Mouse (Mus musculus) megakaryocyte progenitor cell, adult 5-6 weeks (primary cell): ENCODE measurements at regions not wholly inside any gene's neighbourhood (a gene's known extent, or its start where the extent isn't known, plus 50 kb on each side); places are given as distances from the start of the nearest gene placed in this dataset.
A peak's percentile ranks its signal among the peaks of the same experiment; 100 is the strongest.

ENCODE experiments used
- ATAC-seq: replicated peaks from 2 replicates; pipeline ENCODE4 v1.8.0; 2016; ENCODE audit warnings: mild to moderate bottlenecking, moderate TSS enrichment, inconsistent platforms; ENCODE audit not compliant: poor library complexity

DNA sequence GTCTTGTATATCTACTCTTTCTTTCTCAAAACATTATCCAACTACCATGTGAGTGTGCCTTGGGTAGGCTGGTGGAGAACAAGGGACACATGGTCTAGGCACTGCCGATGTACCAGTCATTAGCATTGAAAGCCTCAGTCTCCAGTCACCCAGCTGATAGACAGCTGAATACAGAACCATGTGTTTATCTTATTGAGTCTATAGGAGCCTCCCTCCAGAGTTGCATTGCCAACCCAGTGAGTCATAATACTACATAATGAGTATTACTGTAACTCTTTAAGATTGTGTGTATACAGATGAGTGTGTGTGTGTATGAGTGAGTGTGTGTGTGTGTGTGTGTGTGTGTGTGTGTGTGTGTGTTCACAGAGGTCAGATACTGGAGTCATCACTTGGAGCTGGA lies 110.9 kb upstream of the Ralgapa2 start:
- peak; percentile 45; the same call in 1 of the 2 replicates for ATAC-seq

DNA sequence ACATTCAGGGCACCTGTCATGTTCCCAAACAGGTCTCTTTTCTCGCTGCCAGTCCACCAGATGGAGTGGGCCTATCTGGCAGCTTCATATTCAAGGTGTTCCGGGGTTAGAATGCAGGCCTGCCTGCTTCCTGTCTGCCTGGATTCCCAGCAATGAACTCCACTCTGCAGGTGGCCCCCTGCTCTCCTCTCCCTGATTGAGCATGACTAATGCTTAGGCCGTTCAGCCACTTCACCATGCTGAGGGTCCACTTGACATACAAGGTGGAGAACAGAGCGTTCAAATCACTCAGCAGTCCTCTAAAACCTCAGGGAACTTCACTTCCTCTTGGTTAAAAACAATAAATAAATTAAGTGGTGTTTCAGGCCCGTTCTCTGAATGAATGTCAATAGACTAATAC lies 112.1 kb upstream of the Ralgapa2 start:
- no peak for ATAC-seq

DNA sequence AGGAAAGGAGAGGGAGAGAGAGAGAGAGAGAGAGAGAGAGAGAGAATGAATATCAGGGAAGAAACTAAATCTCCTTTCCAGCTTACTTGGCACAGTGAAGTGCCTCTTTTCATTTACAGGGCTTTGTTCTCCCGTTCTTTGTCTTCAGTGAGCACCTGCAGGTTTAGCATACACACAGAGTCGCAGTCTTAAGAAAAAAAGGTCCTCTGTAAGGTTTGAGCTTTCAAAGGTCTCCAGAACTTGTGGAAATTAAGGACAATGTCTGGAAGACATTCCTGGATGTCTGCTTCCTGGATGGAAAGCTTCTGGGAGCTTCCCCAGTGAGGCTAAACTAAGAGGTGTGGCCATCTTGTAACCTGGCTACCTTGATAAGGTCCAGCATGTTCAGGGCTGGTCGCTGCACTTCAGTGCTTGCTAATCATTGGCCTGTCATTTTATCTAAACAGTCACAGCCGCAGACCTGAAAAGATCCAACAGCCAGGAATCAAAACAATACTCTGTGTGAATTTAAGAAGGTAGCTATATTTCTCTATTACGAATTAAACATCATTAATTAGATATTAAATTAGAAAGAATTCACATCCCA lies 113.1 kb upstream of the Ralgapa2 start:
- 0 out of 2 replicates have a peak, but pooled peaks have one; percentile 24 for ATAC-seq

DNA sequence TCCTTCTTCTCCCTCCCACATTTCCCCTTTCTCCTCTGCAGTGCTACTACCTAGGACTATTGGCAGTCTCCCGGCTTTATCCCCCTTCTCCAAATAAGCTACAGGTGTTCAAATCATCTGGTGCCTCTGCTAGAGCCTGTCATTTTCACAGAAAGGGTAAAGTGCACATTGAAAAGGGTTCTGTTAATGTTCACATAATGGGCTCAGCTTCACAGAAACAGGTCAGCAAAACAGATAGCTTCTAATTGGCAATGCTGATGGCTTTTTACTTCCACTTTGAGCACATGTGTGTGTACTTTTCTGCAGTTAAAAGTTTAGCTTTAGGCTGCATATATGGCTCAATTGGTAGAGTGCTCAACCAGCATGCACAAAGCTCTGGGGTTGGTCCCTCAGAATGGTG lies 114.4 kb upstream of the Ralgapa2 start:
- no peak for ATAC-seq

DNA sequence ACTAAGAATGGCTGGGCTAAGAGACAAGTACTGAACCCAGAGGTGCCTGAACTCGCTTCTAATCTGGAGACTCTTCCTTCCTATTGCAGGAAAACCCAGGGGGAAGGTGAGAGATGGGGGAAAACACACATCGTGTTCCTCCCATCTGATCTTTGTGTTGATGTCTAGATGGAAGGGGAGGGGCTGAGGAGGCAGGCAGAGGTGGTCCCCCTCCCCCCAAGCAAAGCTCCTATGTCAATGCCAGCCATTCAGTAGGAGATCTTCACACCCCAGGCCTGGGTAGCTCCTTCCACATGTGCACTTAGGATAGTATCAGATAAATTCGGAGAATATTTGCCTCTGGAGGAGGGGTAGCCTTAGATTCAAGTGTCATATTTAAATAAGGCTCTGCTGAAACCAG lies 118.0 kb upstream of the Ralgapa2 start:
- no peak for ATAC-seq

DNA sequence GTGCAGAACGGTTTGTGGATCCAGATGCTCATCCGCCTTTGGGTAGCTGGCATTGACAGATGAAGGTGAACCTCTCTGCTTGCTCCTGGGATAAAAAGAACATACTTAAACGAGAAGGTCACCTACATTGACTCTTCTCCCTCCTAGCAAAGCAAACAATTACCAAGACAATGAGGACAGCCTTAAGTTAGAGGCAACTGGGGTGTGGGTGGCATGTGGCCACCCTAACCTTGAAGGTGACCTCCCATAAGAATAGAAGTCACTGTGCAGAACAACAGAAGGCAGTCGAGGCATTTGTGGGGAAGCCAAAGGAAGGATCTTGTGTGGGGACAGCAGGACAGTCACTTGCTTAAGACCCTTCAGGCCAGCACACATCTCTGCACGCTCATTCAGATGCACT lies 119.0 kb upstream of the Ralgapa2 start:
- ATAC-seq, result no peak

DNA sequence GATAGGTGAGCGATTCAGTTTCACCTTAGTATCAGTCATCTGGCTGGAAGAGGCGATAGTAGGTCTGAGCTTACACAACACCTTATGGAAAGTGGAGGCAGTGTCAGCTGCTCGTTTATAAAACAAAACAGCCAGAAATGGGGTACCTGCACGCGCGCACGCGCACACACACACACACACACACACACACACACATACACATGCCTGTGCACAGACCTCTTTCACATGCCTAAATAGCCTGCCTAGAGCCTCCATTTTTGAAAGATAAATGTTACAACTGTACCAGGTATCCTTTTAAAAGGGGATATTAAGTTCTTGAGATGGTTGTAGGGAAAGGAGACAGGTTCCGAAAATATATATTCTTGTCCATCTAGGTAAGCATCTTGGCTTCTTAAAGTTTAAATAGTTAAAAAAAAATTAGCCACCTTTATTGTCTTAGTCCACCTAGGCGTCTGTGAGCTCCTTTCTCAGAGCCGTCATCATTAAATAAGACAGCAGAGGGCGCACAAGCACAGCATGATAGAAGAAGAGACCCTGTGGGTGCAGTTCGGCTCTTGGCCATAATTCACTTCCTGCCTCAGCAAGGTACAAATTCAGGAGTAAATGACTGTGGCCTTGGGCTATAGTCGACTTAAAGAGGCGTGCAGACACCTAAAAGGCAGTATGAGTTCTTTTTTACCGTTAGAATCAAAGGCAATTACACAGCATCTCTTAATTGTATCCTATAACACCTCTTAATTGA lies 121.4 kb upstream of the Ralgapa2 start:
- ATAC-seq, result peak; percentile 99

DNA sequence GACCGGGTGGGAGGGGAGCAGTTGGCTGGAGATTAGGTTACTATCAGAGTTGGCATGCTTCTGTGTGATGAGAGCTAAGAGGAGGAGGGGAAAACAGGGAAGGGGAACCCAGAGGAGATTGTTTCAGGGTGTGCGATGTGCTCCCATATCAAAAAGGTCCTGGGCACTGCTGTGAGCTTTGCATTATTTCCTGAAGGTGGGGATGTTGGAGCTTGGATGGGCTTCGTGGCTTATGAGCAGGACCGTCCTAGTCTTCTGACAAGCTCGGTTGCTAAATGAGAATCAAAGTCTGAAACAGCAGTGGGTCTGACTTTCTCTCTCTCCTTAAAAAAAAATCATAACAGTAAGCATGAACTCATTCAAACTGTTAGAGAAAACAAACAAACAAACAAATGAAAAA lies 125.4 kb upstream of the Ralgapa2 start:
- no peak for ATAC-seq

DNA sequence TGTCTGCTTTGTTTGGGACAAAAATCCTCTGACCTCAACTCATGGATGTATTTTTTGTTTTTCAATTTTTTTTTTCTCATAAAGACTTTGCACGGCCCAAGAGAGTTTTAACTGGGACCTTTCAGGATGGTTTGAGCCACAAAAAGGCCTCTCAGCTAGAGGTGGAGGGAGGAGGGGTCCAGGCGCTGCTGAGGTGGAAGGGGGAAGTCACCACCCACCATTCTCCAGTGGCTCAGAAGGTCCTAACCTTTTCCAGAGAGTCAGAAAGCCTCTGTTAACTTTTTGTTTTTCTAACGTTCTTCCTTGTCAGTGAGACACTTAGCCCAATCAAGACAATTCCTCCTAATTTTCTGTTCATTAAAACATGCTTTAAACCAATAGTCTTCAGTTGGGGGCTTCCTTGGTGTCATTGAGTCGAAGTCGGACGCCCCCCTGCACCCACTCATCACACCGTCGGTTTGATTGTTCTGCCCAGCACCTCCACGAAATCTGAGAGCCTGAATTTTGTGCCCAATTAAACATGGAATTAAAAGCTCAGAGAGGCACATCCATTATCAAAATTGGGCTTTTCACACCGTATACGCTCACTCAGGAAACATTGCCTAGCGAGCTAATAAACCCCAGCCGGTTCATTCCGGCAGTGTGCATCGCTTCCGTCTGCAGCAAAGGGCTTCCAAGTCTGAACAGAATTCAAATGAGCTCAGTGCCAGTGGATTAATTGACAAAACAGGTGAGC lies 134.3 kb upstream of the Ralgapa2 start:
- ATAC-seq, result no peak

DNA sequence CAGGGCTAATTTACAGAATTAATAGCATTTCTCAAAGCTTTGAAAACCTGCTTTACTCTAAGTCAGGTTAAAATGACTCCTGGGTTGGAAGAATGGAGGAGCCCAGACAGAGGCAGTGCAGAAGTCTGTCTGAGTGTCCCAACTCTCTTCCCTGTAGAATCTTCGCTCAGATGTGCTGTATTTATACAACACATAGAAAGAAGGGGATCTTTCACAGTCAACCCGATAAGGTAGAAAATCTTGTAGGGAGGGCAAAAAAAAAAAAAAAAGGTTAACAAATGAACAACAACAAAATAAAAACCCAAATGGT lies 134.8 kb upstream of the Ralgapa2 start:
- ATAC-seq, result no peak

DNA sequence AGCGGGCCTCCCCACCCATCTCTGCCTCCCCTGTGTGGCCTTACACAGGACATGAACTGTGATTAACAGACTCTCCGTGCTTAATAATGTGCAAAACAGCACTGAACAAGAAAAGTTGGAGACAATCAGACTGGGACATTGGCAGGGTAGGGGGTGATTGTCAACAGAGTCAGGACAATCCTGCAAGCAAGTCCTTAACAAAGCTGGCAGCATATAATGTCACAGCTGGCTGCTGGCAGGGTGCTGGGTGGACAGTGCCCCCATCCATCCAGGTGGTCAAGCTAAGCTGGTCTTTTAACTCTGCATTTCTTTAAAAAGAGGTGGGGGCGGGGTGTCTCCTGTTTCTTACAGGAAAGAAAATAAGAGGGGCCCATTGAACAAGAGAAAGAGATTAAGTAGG lies 149.2 kb upstream of the Ralgapa2 start:
- ATAC-seq, result no peak

DNA sequence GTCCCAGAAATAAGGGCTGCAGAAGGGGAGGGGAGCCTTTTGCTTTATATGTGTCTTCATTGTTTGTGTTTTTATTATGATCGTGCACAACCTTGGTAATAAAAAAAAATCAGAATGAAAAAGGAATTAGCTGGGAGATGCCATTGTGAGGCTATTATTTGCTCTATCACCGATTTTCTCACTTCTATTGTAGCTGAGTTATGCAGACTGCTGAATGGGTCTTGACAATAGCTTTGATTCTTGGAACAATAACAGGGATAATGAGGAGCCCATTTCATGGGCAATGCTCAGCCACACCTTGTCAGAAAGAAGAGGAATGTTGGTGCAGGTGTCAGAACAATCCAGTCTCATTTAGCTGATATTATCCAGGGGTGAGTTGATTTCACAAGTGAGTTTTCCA lies 160.6 kb upstream of the Ralgapa2 start:
- ATAC-seq, result no peak

DNA sequence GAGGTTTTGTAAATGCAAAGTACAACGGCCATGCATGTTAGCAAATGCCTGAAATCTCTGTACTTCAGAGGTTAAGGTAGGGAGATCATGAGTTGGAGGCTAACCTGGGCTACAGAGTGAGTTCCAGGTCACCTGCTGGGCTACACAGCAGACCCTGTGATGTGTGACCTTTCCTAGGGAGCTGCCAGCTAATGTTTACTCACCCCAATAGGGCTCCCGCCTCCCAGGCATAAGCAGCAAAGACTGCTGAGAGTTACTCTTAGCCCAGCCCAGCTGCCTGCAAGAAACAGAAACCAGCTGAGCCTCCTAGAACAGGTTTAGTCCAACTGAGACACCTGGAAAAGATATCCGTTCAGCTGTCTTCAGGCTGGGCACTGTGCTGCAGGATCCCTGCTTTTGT lies 169.8 kb upstream of the Ralgapa2 start:
- ATAC-seq, result no peak

DNA sequence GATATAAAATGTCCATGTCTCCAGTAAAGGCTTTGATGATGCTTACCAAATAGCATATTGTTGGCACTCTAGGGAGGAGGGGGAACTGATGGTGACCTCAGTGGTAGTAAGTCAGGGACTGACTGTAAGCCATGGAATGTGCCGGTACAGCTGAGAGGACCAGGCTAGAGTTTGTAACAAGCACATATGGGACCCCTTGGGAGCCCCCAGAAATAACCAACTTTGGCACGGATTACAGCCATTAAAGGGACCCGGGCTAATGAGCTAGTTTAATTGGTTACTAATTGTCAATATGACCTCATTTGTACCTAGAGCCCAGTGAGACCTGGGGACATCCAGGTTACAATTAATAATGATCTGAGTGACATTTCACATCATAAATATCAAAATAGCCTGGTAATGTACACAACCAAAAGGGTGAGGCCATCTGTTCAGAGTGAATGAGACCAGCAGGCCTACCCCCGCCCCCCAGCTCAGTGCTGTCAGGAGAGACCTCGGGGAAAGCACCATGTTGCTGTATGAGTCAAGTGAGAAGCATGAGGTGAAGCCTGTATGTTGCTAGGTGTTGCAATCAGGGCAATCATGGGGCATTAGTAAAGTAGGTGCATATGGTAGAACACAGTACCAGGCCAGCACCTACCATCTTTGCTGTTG lies 169.7 kb upstream of the Kiz start:
- ATAC-seq, result no peak

DNA sequence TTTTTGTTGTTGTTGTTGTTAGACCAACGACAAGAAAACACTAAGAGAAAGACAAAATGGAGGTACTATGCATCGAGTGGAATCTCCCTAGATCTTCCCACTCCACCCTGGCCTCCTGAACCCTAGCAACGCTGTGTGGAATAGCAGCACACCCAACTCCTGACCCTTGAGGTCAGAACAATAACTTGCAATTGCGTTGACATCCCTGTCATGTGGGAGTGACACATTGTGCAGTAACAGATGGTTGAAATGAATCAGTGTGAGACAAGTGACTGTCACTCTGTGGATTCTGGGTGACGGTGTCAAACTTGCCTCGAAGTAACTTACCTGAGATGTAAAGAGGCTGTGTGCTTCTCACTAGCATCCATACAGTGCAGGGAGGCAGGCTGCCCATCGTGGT lies 167.1 kb upstream of the Kiz start:
- ATAC-seq, result no peak

DNA sequence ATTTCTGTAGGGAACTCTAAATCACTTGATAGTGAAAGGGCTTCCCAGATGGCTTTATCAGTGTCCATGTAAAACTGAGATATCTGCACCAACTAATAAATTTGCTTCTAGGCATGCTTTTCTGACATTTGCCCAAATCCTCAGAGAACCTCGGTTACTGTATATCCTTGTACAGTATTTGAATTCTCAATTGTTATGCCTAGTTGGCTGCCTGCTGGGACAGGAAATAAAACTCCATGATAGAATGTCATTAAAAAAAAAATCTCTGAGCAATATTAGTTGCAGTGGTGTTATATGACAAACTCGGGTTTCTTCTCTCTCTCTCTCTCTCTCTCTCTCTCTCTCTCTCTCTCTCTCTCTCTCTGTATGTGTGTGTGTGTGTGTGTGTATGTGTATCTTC lies 162.2 kb upstream of the Kiz start:
- ATAC-seq, result no peak

DNA sequence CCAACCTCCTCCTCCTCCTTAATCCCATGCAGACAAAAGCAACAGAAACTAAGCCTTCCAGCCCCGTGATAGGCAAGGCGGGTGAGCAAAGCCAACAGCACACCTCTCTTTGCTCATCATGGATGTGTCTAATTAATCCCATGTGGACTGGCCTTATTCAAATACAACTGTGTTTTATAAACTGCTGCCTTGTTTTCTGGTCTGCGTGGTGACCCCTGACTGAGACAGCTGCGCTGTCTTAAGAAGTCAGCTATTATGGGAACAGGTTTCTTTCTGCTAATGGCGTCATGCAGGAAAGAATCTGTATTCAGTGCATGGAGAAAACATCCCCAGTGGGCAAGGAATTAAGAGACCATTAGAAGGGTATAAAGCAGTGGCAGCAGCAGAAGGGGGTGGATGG lies 161.6 kb upstream of the Kiz start:
- no peak for ATAC-seq

DNA sequence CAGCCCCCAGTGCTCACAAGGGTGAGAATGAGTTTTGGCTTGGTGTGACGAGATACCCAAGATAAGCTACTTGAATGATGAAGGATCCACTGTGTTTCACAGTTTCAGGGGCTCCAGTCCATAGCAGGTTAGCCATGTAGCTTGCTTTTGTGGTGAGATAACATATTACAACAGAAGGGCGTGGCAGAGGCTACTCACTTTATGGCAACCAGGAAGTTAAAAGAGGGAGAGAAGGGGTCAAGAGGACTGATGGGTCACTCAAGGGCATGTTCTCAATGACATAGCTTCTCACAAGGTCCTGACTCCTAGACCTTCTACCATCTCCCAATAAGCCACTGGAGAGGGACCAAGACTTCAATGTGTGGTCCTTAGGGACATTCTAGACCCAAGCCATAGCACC lies 159.4 kb upstream of the Kiz start:
- ATAC-seq, result no peak

DNA sequence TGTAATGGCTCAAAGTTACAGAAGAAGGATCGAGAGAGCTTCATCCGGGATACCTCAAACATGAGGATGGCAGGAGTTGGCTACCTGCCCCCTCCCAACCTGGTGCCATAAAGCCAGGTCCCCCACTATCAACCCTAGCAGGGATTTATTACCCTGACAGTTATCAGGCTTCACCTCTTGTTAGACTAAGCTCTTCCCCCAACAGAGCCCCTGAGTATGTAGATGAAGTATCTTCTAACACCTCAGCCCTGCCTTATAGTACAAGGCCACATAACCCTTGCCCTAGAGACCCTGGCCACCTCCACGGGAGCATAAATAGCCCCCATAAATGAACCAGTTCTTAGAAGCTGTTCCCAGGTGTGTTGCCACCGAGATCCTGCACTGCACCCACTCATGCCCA lies 158.9 kb upstream of the Kiz start:
- no peak for ATAC-seq

DNA sequence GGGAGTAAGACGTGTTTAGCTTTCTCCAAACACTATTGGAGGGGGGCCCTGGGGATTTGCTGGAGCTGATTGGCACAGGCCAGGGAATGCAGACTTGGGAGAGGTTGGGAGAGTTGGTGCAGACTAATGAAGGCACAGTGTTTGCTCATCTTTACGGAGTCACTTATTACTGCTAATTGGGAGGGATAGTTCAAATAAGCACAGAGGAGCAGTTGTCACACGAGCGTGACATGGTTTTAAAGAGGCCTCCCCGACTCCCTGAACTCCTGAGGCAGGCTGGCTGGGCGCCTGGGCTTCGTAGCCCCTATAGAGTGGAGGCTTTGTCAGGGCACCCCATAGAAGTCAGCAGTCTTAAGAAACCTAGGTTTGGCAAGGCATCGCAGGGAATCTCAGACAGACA lies 145.0 kb upstream of the Kiz start:
- ATAC-seq, result no peak

DNA sequence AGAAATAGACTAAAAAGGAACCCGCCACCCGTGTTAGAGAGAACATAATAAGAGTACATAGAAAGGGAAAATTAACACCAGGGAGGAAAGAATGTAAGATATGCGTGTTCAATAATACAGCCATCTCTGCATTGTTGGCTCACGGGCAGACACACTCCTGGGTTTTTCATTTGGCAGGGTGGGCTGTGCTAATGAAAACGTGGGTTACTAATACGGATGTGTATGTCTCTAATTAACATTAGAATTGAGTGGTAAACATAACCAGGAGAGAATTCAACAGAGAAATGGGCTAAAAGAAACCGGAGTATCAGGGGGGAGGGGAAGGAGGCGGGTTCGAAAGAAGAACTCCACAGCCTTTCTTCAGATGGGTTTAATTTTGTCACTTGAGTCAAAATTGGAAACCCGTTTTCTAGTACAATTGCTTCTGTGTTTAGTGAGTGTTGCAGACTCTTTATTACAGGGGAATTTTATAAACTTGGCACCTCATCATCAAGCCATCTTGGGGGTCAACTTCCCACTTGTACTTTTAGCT lies 134.4 kb upstream of the Kiz start:
- ATAC-seq, result no peak
